Mouse (Mus musculus): ENCODE measurements at regions not wholly inside any gene's neighbourhood (a gene's known extent, or its start where the extent isn't known, plus 50 kb on each side); places are given as distances from the start of the nearest gene placed in this dataset.

- TF ChIP-seq POLR2A (IDR thresholded peaks at IDR 0.05; ENCODE audit: borderline replicate concordance, insufficient read depth, low read length) = no peak
- TF ChIP-seq CTCF (IDR thresholded peaks at IDR 0.05; ENCODE audit: borderline replicate concordance, insufficient read depth, low read depth, low read length) = no peak
Observed at GRCm38 (mm10) chr11:30371963-30372362, 99.7 kb downstream of the 4930505A04Rik start.

Data from cerebellum, adult 2 months (tissue).